Mouse (Mus musculus) urinary bladder, adult 18-20 months (tissue): ENCODE results near the gene Gm7682.
"Not testable (repeated sequence)": the region's sequence is repeated elsewhere in the genome, so short reads cannot be mapped to it uniquely, and the experiment has no call there.

Source experiments
- DNase-seq, 2 experiments: peaks; one replicate each; pipeline ENCODE4 v3.0.0; 2022; ENCODE audit warnings: low spot score in 2 of 2, mixed read lengths in 2 of 2

Gm7682 gene

GRCm38 (mm10) chr5:94445484-94445883 lies at the start of gene Gm7682:
Gm7682 (plus strand) TSS chr5:94445784.
- not testable (repeated sequence) for DNase-seq
